Mouse (Mus musculus) CH12.LX (cell line): ENCODE measurements at regions not wholly inside any gene's neighbourhood (a gene's known extent, or its start where the extent isn't known, plus 50 kb on each side); places are given as distances from the start of the nearest gene placed in this dataset.

Source experiments
- CTCF ChIP-seq, 2 experiments: IDR thresholded peaks in 1 of 2; conservative IDR thresholded peaks in 1 of 2; 2 replicates each; pipeline ENCODE4 v1.5.1; 2011 to 2012; ENCODE audit warnings: low read depth in 2 of 2, low read length in 2 of 2, improper control_type of control experiment in 1 of 2, inconsistent platforms in 1 of 2, mild to moderate bottlenecking in 1 of 2, moderate library complexity in 1 of 2
- GABPA ChIP-seq: IDR thresholded peaks from 2 replicates; pipeline ENCODE4 v1.6.1; 2012; ENCODE audit warnings: low read depth, low read length, improper control_type of control experiment, inconsistent platforms; ENCODE audit not compliant: insufficient replicate concordance
- MAX ChIP-seq: IDR thresholded peaks from 2 replicates; pipeline ENCODE4 v1.6.1; 2011; ENCODE audit warnings: low read length, improper control_type of control experiment
- NELFE ChIP-seq: IDR thresholded peaks from 2 replicates; pipeline ENCODE4 v1.6.1; 2011; ENCODE audit warnings: low read depth, low read length, improper control_type of control experiment
- UBTF ChIP-seq: IDR thresholded peaks from 2 replicates; pipeline ENCODE4 v1.6.1; 2012; ENCODE audit warnings: low read depth, mild to moderate bottlenecking, inconsistent platforms, low read length, improper control_type of control experiment, moderate library complexity
- USF1 ChIP-seq: IDR thresholded peaks from 2 replicates; pipeline ENCODE4 v1.6.1; 2014; ENCODE audit warnings: low read depth, mild to moderate bottlenecking, inconsistent platforms, low read length, improper control_type of control experiment
- ZC3H11A ChIP-seq: IDR thresholded peaks from 2 replicates; pipeline ENCODE4 v1.6.1; 2012; ENCODE audit warnings: low read depth, mild to moderate bottlenecking, inconsistent platforms, low read length, improper control_type of control experiment
- ZKSCAN1 ChIP-seq: IDR thresholded peaks from 2 replicates; pipeline ENCODE4 v1.6.1; 2012; ENCODE audit warnings: low read depth, inconsistent platforms, low read length, improper control_type of control experiment, borderline replicate concordance

GRCm38 (mm10) chr2:149467801-149468200, 62.9 kb downstream of the Cst10 start:
- TF ChIP-seq ZC3H11A (no peak), MAX (no peak), CTCF (conservative IDR thresholded peaks at IDR 0.05 in 1 of 2, IDR thresholded peaks at IDR 0.05 in 1 of 2; ENCODE audit: low read depth in 2 of 2, low read length in 2 of 2) (no peak), UBTF (no peak), ZKSCAN1 (no peak), NELFE (no peak), GABPA (no peak), USF1 (no peak)
